Mouse (Mus musculus) CH12.LX (cell line): ENCODE measurements at regions not wholly inside any gene's neighbourhood (a gene's known extent, or its start where the extent isn't known, plus 50 kb on each side); places are given as distances from the start of the nearest gene placed in this dataset.

Experiments
- DNase-seq: peaks from one replicate; pipeline ENCODE4 v3.0.0-alpha.2; 2013; ENCODE audit errors: extremely low read depth
- H3K27ac ChIP-seq: 2 replicates; pipeline ENCODE4 v1.5.1; 2012; ENCODE audit warnings: low read depth, mild to moderate bottlenecking, control low read depth, moderate library complexity; ENCODE audit not compliant: insufficient read depth
- H3K27me3 ChIP-seq: replicated peaks from 2 replicates; pipeline ENCODE3; 2012; ENCODE audit warnings: inconsistent platforms
- H3K36me3 ChIP-seq, 2 experiments: replicated peaks in 1 of 2; 2 replicates each; pipeline versions ENCODE3 to v1.6.1; 2012; ENCODE audit warnings: inconsistent platforms in 1 of 2, low read length in 1 of 2, mild to moderate bottlenecking in 1 of 2, mixed read lengths in 1 of 2, moderate library complexity in 1 of 2; ENCODE audit not compliant: control insufficient read depth in 1 of 2, insufficient read depth in 1 of 2
- H3K4me1 ChIP-seq, 2 experiments: 2 replicates each; pipeline ENCODE4 v1.6.1; 2012; ENCODE audit warnings: inconsistent platforms in 1 of 2, moderate library complexity in 1 of 2; ENCODE audit not compliant: insufficient read depth in 2 of 2, control insufficient read depth in 1 of 2
- H3K4me2 ChIP-seq: 2 replicates; pipeline ENCODE4 v1.6.1; 2012; ENCODE audit warnings: low read depth, mild to moderate bottlenecking, control low read depth; ENCODE audit not compliant: poor library complexity, insufficient read depth, severe bottlenecking
- H3K4me3 ChIP-seq, 3 experiments: fragments of 150-350 bp in 1 of 3; sonication (generic) in 1 of 3; replicated peaks in 1 of 3; 2 replicates each; pipeline versions ENCODE3 to v1.5.1; 2011 to 2012; ENCODE audit warnings: low read depth in 2 of 3, low read length in 2 of 3, mild to moderate bottlenecking in 2 of 3, moderate library complexity in 2 of 3, control low read depth in 1 of 3, improper control_type of control experiment in 1 of 3, inconsistent platforms in 1 of 3, mixed read lengths in 1 of 3; ENCODE audit not compliant: poor library complexity in 1 of 3
- H3K79me2 ChIP-seq: replicated peaks from 2 replicates; pipeline ENCODE4 v1.6.1; 2012; ENCODE audit warnings: mild to moderate bottlenecking, moderate library complexity; ENCODE audit not compliant: control insufficient read depth, poor library complexity, insufficient read depth, severe bottlenecking; ENCODE audit errors: extremely low read depth
- H3K9ac ChIP-seq: 2 replicates; pipeline ENCODE4 v1.6.1; 2012; ENCODE audit warnings: low read depth, mild to moderate bottlenecking, control low read depth, moderate library complexity; ENCODE audit not compliant: insufficient read depth
- H3K9me3 ChIP-seq: replicated peaks from 2 replicates; pipeline ENCODE3; 2012; ENCODE audit warnings: low read length, inconsistent platforms, mixed read lengths
- E2F4 ChIP-seq: IDR thresholded peaks from 2 replicates; pipeline ENCODE4 v1.6.1; 2011; ENCODE audit warnings: low read depth, low read length, improper control_type of control experiment; ENCODE audit not compliant: insufficient replicate concordance
- EP300 ChIP-seq: IDR thresholded peaks from 2 replicates; pipeline ENCODE4 v1.6.1; 2011; ENCODE audit warnings: low read length, improper control_type of control experiment
- MAFK ChIP-seq: IDR thresholded peaks from 2 replicates; pipeline ENCODE4 v1.6.1; 2011; ENCODE audit warnings: low read length, improper control_type of control experiment; ENCODE audit not compliant: insufficient replicate concordance
- MAX ChIP-seq: IDR thresholded peaks from 2 replicates; pipeline ENCODE4 v1.6.1; 2011; ENCODE audit warnings: low read length, improper control_type of control experiment
- MEF2A ChIP-seq: IDR thresholded peaks from 2 replicates; pipeline ENCODE4 v1.6.1; 2014; ENCODE audit warnings: low read depth, mild to moderate bottlenecking, inconsistent platforms, low read length, improper control_type of control experiment, borderline replicate concordance
- MXI1 ChIP-seq: IDR thresholded peaks from 2 replicates; pipeline ENCODE4 v1.6.1; 2011; ENCODE audit warnings: mild to moderate bottlenecking, low read depth, low read length, improper control_type of control experiment
- MYC ChIP-seq: IDR thresholded peaks from 2 replicates; pipeline ENCODE4 v1.6.1; 2011; ENCODE audit warnings: low read depth, mild to moderate bottlenecking, improper control_type of control experiment, low read length
- POLR2A ChIP-seq: IDR thresholded peaks from 2 replicates; pipeline ENCODE4 v1.6.1; 2011; ENCODE audit warnings: low read depth, mild to moderate bottlenecking, improper control_type of control experiment, low read length
- RCOR1 ChIP-seq: conservative IDR thresholded peaks from 2 replicates; pipeline ENCODE4 v1.6.1; 2012; ENCODE audit warnings: low read depth, mild to moderate bottlenecking, inconsistent platforms, low read length, improper control_type of control experiment
- TBP ChIP-seq: conservative IDR thresholded peaks from 2 replicates; pipeline ENCODE4 v1.6.1; 2011; ENCODE audit warnings: low read depth, low read length, improper control_type of control experiment
- TCF12 ChIP-seq: IDR thresholded peaks from 2 replicates; pipeline ENCODE4 v1.6.1; 2014; ENCODE audit warnings: low read depth, mild to moderate bottlenecking, inconsistent platforms, low read length, improper control_type of control experiment
- UBTF ChIP-seq: IDR thresholded peaks from 2 replicates; pipeline ENCODE4 v1.6.1; 2012; ENCODE audit warnings: low read depth, mild to moderate bottlenecking, inconsistent platforms, low read length, improper control_type of control experiment, moderate library complexity
- USF2 ChIP-seq: conservative IDR thresholded peaks from 2 replicates; pipeline ENCODE4 v1.6.1; 2011; ENCODE audit warnings: low read depth, low read length, improper control_type of control experiment
- ZC3H11A ChIP-seq: IDR thresholded peaks from 2 replicates; pipeline ENCODE4 v1.6.1; 2012; ENCODE audit warnings: low read depth, mild to moderate bottlenecking, inconsistent platforms, low read length, improper control_type of control experiment
- ZMIZ1 ChIP-seq: IDR thresholded peaks from 2 replicates; pipeline ENCODE4 v1.6.1; 2012; ENCODE audit warnings: low read depth, mild to moderate bottlenecking, inconsistent platforms, low read length, improper control_type of control experiment
- ZNF384 ChIP-seq: IDR thresholded peaks from 2 replicates; pipeline ENCODE4 v1.6.1; 2012; ENCODE audit warnings: low read depth, low read length, improper control_type of control experiment, inconsistent platforms
- dilution Hi-C: fragments of 300-500 bp; cut with MboI; formaldehyde crosslinking; loops from 2 replicates; pipeline ENCODE4 v1.14.3; 2020; ENCODE audit warnings: low sequenced_read_pairs; ENCODE audit not compliant: extremely low pct_unique_long_range_greater_than_20kb, extremely low pct_ligation_motif_present
- in situ Hi-C: fragments of 300-500 bp; cut with MboI; formaldehyde crosslinking; loops from 3 replicates; pipeline ENCODE4 v1.14.3; 2019; ENCODE audit warnings: low sequenced_read_pairs, low pct_ligation_motif_present, low pct_unique_long_range_greater_than_20kb, mixed read lengths

- DNase-seq = no peak
- Histone ChIP-seq H3K79me2 (no peaks in the 10 kb centered on the region), H3K36me3 (no peaks in the 10 kb centered on the region)
- in situ Hi-C loops = no loop called here
- no peak for TF ChIP-seq MAFK
- no peak for TF ChIP-seq MAX
- no peak for TF ChIP-seq POLR2A
- TF ChIP-seq MXI1 = no peak
- no peak for TF ChIP-seq RCOR1
- no peak for TF ChIP-seq E2F4
- TF ChIP-seq ZNF384 = no peak
- TF ChIP-seq, all 38 proteins: peak for 0
- H3K4me1 ChIP-seq = no peaks in the 10 kb centered on the region
- no peaks in the 10 kb centered on the region for H3K27me3 ChIP-seq
- no peak overlapping the region for H3K4me2 ChIP-seq
- H3K9ac ChIP-seq = no peak overlapping the region
- H3K27ac ChIP-seq = no peak overlapping the region
- dilution Hi-C loops = no loop called here
- H3K4me3 ChIP-seq = no peak overlapping the region
- H3K9me3 ChIP-seq = no peaks in the 10 kb centered on the region
Measured at GRCm38 (mm10) chr2:45519550-45520152, 402.5 kb upstream of the Zeb2 start.

DNA sequence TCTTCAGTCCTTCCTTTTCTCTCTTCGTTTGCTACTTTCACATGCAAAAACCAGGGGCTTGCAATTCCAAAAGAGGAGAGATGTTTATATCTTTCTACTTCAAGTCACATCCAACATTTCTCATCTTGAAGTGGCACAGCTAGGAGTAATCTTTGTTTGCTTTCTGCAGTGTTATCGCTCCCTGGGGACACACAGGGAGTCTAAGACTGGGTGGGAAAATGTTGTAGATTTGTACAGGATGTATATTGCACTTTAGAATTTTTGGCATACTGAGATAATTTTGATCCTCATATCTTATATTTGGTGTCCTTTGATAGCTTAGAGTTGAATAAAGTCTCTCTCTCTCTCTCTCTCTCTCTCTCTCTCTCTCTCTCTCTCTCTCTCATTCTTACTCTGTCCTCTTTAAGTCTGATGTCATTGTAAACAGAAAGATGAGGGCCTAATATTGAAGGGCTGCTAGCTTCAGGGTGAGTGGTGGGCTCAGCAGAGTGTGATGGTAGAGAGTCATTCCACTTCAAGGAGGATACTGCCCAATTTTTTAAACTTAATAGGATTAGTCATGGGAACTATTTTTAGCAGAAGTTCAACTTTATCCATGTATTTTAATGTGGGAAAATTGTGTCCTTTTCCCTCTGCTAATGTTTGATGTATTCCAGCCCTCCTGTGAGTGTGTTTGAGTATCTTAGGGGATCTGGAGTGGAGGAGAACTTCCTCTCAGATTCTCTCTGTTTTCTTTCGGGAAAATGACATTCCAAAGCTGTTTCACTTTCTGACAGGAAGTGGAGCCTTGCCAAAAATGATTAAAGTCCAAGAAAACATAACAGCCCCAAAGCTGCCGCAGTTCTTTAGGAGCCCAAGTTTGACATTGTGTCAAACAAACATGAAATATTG is 397.3 kb upstream of the Zeb2 start:
- Histone ChIP-seq H3K9me3 (no peaks in the 10 kb centered on the region), H3K79me2 (no peaks in the 10 kb centered on the region), H3K27ac (no peak overlapping the region), H3K36me3 (no peaks in the 10 kb centered on the region), H3K4me2 (no peak overlapping the region), H3K4me3 (no peak overlapping the region), H3K27me3 (no peaks in the 10 kb centered on the region), H3K4me1 (no peaks in the 10 kb centered on the region), H3K9ac (no peak overlapping the region)
- TF ChIP-seq ZNF384 (no peak), ZC3H11A (no peak), MYC (no peak), MEF2A (no peak), EP300 (no peak), ZMIZ1 (no peak), POLR2A (no peak), TBP (no peak), TCF12 (no peak), UBTF (no peak), USF2 (no peak)
- DNase-seq = no peak
- in situ Hi-C loops = no loop called here
- dilution Hi-C loops = no loop called here
